In the genomic region with DNA sequence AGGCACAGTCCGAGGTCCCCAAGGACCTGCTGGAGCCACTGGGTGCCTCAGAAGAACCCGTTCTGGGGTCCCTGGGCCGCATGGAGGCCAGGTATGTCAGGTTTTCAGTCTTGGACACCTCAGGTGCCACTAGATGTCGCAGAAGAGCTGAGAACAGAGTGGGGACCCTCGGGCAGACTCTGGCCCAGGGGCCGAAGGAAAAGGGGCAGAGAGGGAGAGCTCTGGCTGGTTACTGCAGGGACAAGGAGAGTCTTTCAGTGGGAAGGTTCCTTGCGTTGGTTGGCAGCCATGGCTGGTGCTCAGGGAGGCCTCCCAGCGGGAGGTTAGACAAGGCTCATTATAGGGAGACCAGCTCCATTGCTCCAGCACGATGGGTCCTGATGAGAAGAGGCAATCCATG, we compare ENCODE assay signal across 18 mouse cellular contexts.
DNase-seq lines count a peak whose midpoint lies in the region; ATAC-seq and TF ChIP-seq lines count a peak whose summit lies in the region.
"Had no signal": no experiment of that assay in that cellular context is flagged by ENCODE, and none has a peak within 500 bp of the region (broad histone marks: within the 10 kb centered on the region; RNA-seq: fewer than 3 reads in every experiment).

No protein-coding gene starts in this region.

- no peak overlapping the region for H3K4me3 ChIP-seq in hindbrain, embryonic 11.5 days (ENCODE audit: low read depth, low read length)
- no peak overlapping the region for H3K4me3 ChIP-seq in hindbrain, postnatal 0 days (ENCODE audit: low read length)
- H3K4me3 ChIP-seq in midbrain, embryonic 11.5 days (ENCODE audit: low read depth, low read length): no peak overlapping the region
- no peak overlapping the region for H3K4me3 ChIP-seq in midbrain, embryonic 15.5 days
- H3K4me3 ChIP-seq: embryonic facial prominence, embryonic 13.5 days; forebrain, embryonic 12.5 days; liver, embryonic 13.5 days; megakaryocyte, embryonic 14.5 days; neural tube, embryonic 13.5 days had no signal

- H3K4me1 ChIP-seq in hindbrain, embryonic 11.5 days (replicated peaks; ENCODE audit: control insufficient read depth, insufficient read depth, low read length): no peaks in the 10 kb centered on the region
- H3K4me1 ChIP-seq in hindbrain, postnatal 0 days (ENCODE audit: insufficient read depth, low read length): no peaks in the 10 kb centered on the region
- H3K4me1 ChIP-seq in midbrain, embryonic 11.5 days (ENCODE audit: control insufficient read depth, insufficient read depth, low read length): no peaks in the 10 kb centered on the region
- no peaks in the 10 kb centered on the region for H3K4me1 ChIP-seq in midbrain, embryonic 15.5 days
- H3K4me1 ChIP-seq: embryonic facial prominence, embryonic 13.5 days; forebrain, embryonic 12.5 days; liver, embryonic 13.5 days; megakaryocyte, embryonic 14.5 days; neural tube, embryonic 13.5 days had no signal

- no peaks in the 10 kb centered on the region for H3K9me3 ChIP-seq in hindbrain, embryonic 11.5 days (ENCODE audit: control insufficient read depth, low read length)
- no peaks in the 10 kb centered on the region for H3K9me3 ChIP-seq in hindbrain, postnatal 0 days (ENCODE audit: low read length)
- no peaks in the 10 kb centered on the region for H3K9me3 ChIP-seq in midbrain, embryonic 11.5 days (ENCODE audit: control insufficient read depth, low read length)
- H3K9me3 ChIP-seq in midbrain, embryonic 15.5 days: no peaks in the 10 kb centered on the region
- H3K9me3 ChIP-seq: embryonic facial prominence, embryonic 13.5 days; forebrain, embryonic 12.5 days; liver, embryonic 13.5 days; megakaryocyte, embryonic 14.5 days; neural tube, embryonic 13.5 days had no signal

- H3K4me2 ChIP-seq in hindbrain, embryonic 11.5 days (replicated peaks; ENCODE audit: low read depth, low read length): no peak overlapping the region
- no peak overlapping the region for H3K4me2 ChIP-seq in hindbrain, postnatal 0 days (ENCODE audit: low read depth, low read length)
- no peak overlapping the region for H3K4me2 ChIP-seq in midbrain, embryonic 11.5 days
- no peak overlapping the region for H3K4me2 ChIP-seq in midbrain, embryonic 15.5 days
- H3K4me2 ChIP-seq: embryonic facial prominence, embryonic 13.5 days; forebrain, embryonic 12.5 days; liver, embryonic 13.5 days; neural tube, embryonic 13.5 days had no signal

- DNase-seq in hindbrain, embryonic 11.5 days (ENCODE audit: low spot score): peak; percentile 15
- no peak for DNase-seq in hindbrain, postnatal 0 days (ENCODE audit: low spot score)
- no peak for DNase-seq in midbrain, embryonic 11.5 days (ENCODE audit: low spot score, missing footprints)
- DNase-seq in adipocyte (ENCODE audit: low spot score): peak; percentile 7
- DNase-seq in kidney, postnatal 4 days: peak; percentile 8 to 11
- no peak for DNase-seq in thymus, adult 18-20 months
- DNase-seq in urinary bladder, postnatal 10 days (ENCODE audit: low spot score): no peak
- DNase-seq: cerebellum, adult 11-12 months; gastrocnemius, postnatal 36 days; liver, embryonic 13.5 days; right cerebral cortex, postnatal 14 days; thymus, postnatal 36 days had no signal

- WGBS in hindbrain, embryonic 11.5 days: 46% methylated on average over 9 of the region's 9 CpGs
- 46% methylated on average over 9 of the region's 9 CpGs for WGBS in hindbrain, postnatal 0 days
- 41% methylated on average over 9 of the region's 9 CpGs for WGBS in midbrain, embryonic 11.5 days
- 48% methylated on average over 9 of the region's 9 CpGs for WGBS in midbrain, embryonic 15.5 days

- H3K36me3 ChIP-seq in hindbrain, embryonic 11.5 days (ENCODE audit: control insufficient read depth, insufficient read depth, low read length): no peaks in the 10 kb centered on the region
- H3K36me3 ChIP-seq in hindbrain, postnatal 0 days (ENCODE audit: insufficient read depth, low read length): no peaks in the 10 kb centered on the region
- H3K36me3 ChIP-seq in midbrain, embryonic 11.5 days (ENCODE audit: control insufficient read depth, insufficient read depth, low read length): no peaks in the 10 kb centered on the region
- H3K36me3 ChIP-seq in midbrain, embryonic 15.5 days (replicated peaks): no peaks in the 10 kb centered on the region
- H3K36me3 ChIP-seq: embryonic facial prominence, embryonic 13.5 days; forebrain, embryonic 12.5 days; liver, embryonic 13.5 days; neural tube, embryonic 13.5 days had no signal

- no peak overlapping the region for H3K27ac ChIP-seq in hindbrain, embryonic 11.5 days (ENCODE audit: low read depth, low read length)
- H3K27ac ChIP-seq in hindbrain, postnatal 0 days: no peak overlapping the region
- no peak overlapping the region for H3K27ac ChIP-seq in midbrain, embryonic 11.5 days (ENCODE audit: low read depth, low read length)
- no peak overlapping the region for H3K27ac ChIP-seq in midbrain, embryonic 15.5 days
- H3K27ac ChIP-seq: embryonic facial prominence, embryonic 13.5 days; forebrain, embryonic 12.5 days; liver, embryonic 13.5 days; neural tube, embryonic 13.5 days had no signal

- no peaks in the 10 kb centered on the region for H3K27me3 ChIP-seq in hindbrain, embryonic 11.5 days (ENCODE audit: control insufficient read depth, insufficient read depth, low read length)
- no peaks in the 10 kb centered on the region for H3K27me3 ChIP-seq in hindbrain, postnatal 0 days (ENCODE audit: insufficient read depth, low read length)
- no peaks in the 10 kb centered on the region for H3K27me3 ChIP-seq in midbrain, embryonic 11.5 days (ENCODE audit: control insufficient read depth, insufficient read depth, low read length)
- H3K27me3 ChIP-seq in midbrain, embryonic 15.5 days (replicated peaks): no peaks in the 10 kb centered on the region
- H3K27me3 ChIP-seq: embryonic facial prominence, embryonic 13.5 days; forebrain, embryonic 12.5 days; liver, embryonic 13.5 days; megakaryocyte, embryonic 14.5 days; neural tube, embryonic 13.5 days had no signal

- ATAC-seq in hindbrain, embryonic 11.5 days (ENCODE audit: low FRiP score): no peak; the same call in 1 of the 2 replicates
- no peak for ATAC-seq in hindbrain, postnatal 0 days
- peak; percentile 66; the same call in 1 of the 2 replicates for ATAC-seq in midbrain, embryonic 11.5 days (ENCODE audit: low FRiP score)
- ATAC-seq in midbrain, embryonic 15.5 days (replicated peaks): no peak
- ATAC-seq: intestine, postnatal 0 days had no signal

- no peak overlapping the region for H3K9ac ChIP-seq in hindbrain, embryonic 11.5 days (ENCODE audit: low read depth, low read length)
- no peak overlapping the region for H3K9ac ChIP-seq in hindbrain, postnatal 0 days (replicated peaks; ENCODE audit: low read length)
- no peak overlapping the region for H3K9ac ChIP-seq in midbrain, embryonic 11.5 days (ENCODE audit: low read length)
- H3K9ac ChIP-seq in midbrain, embryonic 15.5 days: no peak overlapping the region
- H3K9ac ChIP-seq: embryonic facial prominence, embryonic 13.5 days; forebrain, embryonic 12.5 days; liver, embryonic 13.5 days; neural tube, embryonic 13.5 days had no signal

- TF ChIP-seq CTCF in hindbrain, postnatal 0 days (IDR thresholded peaks at IDR 0.05; ENCODE audit: low read depth): no peak

Comparison
In these comparisons a context has a peak if more than half of its experiments do, and no peak if none do; other contexts are left out.
1. DNase-seq: peak in hindbrain, embryonic 11.5 days (single experiment), adipocyte (single experiment) and kidney, postnatal 4 days (2 of 2); none in hindbrain, postnatal 0 days (single experiment), midbrain, embryonic 11.5 days (single experiment), thymus, adult 18-20 months (0 of 2) and urinary bladder, postnatal 10 days (single experiment).